Mouse (Mus musculus): Measurements from ENCODE around the gene Cd22. TPM values are rescaled to one million over a fixed set of nuclear protein-coding genes. Genes with fewer than 3 reads are reported as not detected.

Cd22 gene
- 1.3 and 4.4 TPM in 2 replicates for polyA plus RNA-seq (2012; rRNA removed; ENCODE audit: low replicate concordance)

DNA sequence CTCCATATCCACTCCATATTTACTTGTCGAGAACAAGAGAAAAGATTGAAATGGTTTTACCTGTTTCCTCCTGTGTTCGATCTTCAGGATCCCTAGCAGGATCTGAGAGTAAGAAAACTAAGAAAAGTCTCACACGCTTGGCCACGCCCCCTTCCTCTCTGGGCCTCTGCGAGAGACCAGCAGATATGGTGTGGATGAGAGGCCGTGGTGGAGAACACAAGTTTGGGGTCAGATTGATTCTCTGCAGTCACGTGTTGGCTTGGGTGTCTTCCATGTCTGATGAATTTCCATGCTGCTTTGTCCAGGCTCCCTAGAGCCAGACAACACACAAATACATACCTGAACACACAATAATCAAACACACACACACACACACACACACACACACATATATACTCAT lies at the start of gene Cd22:
TSS of gene Cd22 (minus strand) at position 167 of the 400 bp plus-strand sequence.

DNA sequence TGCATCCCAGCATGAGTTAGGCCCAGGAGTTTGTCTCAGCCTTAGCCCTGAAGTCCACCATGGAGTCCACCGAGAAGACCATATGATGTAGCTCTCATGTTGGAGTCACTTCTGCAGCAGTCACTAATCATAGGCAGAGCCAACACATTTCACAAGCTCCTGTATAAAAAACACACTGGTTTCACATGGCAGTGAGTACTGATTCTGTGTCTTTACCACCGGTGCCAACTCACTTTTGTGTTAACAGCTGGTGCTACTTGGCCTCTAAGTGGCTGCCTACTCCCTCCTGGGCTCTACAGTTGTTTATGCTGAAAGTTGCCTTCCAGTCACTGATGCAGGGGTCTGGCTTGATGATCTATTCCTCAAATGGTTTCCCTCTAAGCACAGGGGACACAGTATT lies 44.4 kb upstream of the Cd22 start, which contains the start of gene Hamp2:
TSS of gene Hamp2 (minus strand) at position 101 of the 400 bp plus-strand sequence.

DNA sequence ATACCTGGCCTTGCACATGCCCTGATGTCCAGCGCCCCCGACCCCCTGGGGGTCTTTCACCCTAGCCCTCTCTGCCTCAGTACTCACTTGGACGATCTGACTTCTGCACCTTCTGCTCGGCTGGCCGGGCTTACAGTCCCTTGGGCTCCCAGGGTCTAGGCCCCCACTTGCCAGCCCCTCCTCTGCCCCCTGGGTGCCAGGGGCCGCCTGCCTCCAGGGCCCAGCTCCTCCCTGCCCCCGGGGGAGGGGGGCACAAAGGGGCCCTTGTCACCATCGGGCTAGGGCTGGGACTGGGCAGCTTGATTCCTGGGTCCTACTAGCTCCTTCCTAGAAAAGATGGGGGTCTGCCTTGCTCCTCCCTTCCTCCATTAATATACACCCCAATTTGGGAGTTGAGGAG lies 34.6 kb upstream of the Cd22 start, which contains the start of gene Mag:
TSS of gene Mag (minus strand) at position 142 of the 400 bp plus-strand sequence.

DNA sequence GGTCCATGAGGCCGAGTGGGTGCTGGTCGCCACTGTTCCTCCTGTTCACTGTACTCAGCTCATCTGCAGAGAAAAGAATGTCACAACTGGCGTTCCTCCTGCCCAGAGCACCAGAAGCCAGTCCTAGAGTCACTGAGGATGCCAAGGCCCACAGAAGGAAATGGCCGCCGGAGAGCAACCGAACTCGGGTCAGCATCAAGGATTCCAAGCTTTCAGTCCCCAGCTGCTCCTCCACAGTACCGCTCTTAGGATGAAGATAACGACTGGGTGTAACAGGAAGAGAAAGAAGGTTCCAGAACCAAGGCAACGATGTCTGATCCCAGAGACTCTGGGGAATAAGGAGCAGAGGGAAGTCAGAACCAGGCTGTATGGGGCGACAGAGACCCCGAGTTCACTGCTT lies 18.7 kb downstream of the Cd22 start, which contains the start of gene Ffar1:
TSS of gene Ffar1 (minus strand) at position 101 of the 400 bp plus-strand sequence.

DNA sequence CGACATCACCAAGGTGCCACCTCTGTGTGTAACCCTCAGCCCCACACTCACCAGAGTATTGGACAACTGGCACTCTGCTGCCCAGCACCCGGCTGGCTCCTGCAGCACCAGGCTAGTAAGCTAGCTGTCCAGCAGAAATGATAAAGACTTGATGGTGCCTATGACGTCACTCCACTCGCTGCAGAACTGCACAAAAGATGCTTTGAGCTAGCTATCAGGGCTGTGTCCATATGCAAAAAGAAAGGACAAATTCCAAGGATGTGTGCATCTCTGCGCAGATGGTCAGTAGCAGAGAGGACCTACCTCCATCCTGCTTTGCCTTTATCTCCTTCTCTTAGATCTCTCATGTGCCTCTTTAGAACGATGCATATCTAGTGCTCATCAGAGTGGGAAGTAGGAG lies 24.1 kb downstream of the Cd22 start, which contains the start of gene Ffar3:
TSS of gene Ffar3 (minus strand) at position 101 of the 400 bp plus-strand sequence.

DNA sequence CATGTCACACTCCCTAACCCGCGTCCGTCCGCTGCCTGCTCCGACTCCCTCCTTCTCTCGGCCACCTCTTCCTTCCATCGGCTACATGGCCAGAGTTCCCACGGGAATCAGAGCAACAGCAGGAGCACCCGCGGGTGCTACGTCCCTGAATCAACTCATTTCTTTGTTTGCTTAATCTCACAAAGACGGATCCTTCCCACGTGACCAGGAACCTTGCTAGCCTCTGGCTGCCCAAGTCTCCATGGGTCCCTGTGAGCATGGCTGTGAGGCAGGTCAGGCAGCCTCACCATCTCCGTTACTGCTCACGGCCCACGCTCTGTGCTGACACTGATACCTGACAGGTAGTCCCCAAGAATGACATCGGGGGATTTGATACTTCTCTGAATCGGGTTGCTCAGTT lies 56.5 kb downstream of the Cd22 start, which contains the start of gene Ffar2:
TSS of gene Ffar2 (minus strand) at position 101 of the 400 bp plus-strand sequence.

Other genes starting within 250 kb of the Cd22 start
- not detected in 2 replicates for gene Etv2, start 244.5 kb downstream of the Cd22 start, polyA plus RNA-seq (2012; rRNA removed; ENCODE audit: low replicate concordance)
- 47.6 and 62.6 TPM in 2 replicates for gene Rbm42, start 230.0 kb downstream of the Cd22 start, polyA plus RNA-seq (2012; rRNA removed; ENCODE audit: low replicate concordance)
- gene Haus5, start 215.3 kb downstream of the Cd22 start, polyA plus RNA-seq (2012; rRNA removed; ENCODE audit: low replicate concordance): 11.8 and 17.8 TPM in 2 replicates
- not detected in 2 replicates for gene Pmis2, start 208.7 kb downstream of the Cd22 start, polyA plus RNA-seq (2012; rRNA removed; ENCODE audit: low replicate concordance)
- gene 2200002J24Rik, start 181.4 kb downstream of the Cd22 start, polyA plus RNA-seq (2012; rRNA removed; ENCODE audit: low replicate concordance): not detected in 2 replicates
- gene Atp4a, start 168.1 kb downstream of the Cd22 start, polyA plus RNA-seq (2012; rRNA removed; ENCODE audit: low replicate concordance): 0.39 TPM in 1 of 2 replicates, not detected in the other
- gene Tmem147, start 150.8 kb downstream of the Cd22 start, polyA plus RNA-seq (2012; rRNA removed; ENCODE audit: low replicate concordance): 254 and 273 TPM in 2 replicates
- not detected in 2 replicates for gene Gapdhs, start 136.7 kb downstream of the Cd22 start, polyA plus RNA-seq (2012; rRNA removed; ENCODE audit: low replicate concordance)
- 10.8 and 36.4 TPM in 2 replicates for gene Sbsn, start 128.9 kb downstream of the Cd22 start, polyA plus RNA-seq (2012; rRNA removed; ENCODE audit: low replicate concordance)
- gene Dmkn, start 116.6 kb downstream of the Cd22 start, polyA plus RNA-seq (2012; rRNA removed; ENCODE audit: low replicate concordance): 8.6 and 10.7 TPM in 2 replicates
- gene Krtdap, start 92.4 kb downstream of the Cd22 start, polyA plus RNA-seq (2012; rRNA removed; ENCODE audit: low replicate concordance): 0.51 and 2.0 TPM in 2 replicates
- gene Ffar2, start 56.6 kb downstream of the Cd22 start, polyA plus RNA-seq (2012; rRNA removed; ENCODE audit: low replicate concordance): 27.4 and 105 TPM in 2 replicates
- gene Ffar3, start 24.2 kb downstream of the Cd22 start, polyA plus RNA-seq (2012; rRNA removed; ENCODE audit: low replicate concordance): not detected in 2 replicates
- gene Ffar1, start 18.8 kb downstream of the Cd22 start, polyA plus RNA-seq (2012; rRNA removed; ENCODE audit: low replicate concordance): 0.03 and 0.05 TPM in 2 replicates
- 0.72 and 1.3 TPM in 2 replicates for gene Mag, start 34.5 kb upstream of the Cd22 start, polyA plus RNA-seq (2012; rRNA removed; ENCODE audit: low replicate concordance)
- gene Hamp2, start 44.3 kb upstream of the Cd22 start, polyA plus RNA-seq (2012; rRNA removed; ENCODE audit: low replicate concordance): 0.77 and 1.3 TPM in 2 replicates
- gene Hamp, start 63.7 kb upstream of the Cd22 start, polyA plus RNA-seq (2012; rRNA removed; ENCODE audit: low replicate concordance): 0.64 and 3.8 TPM in 2 replicates
- gene Usf2, start 76.5 kb upstream of the Cd22 start, polyA plus RNA-seq (2012; rRNA removed; ENCODE audit: low replicate concordance): 99.1 and 134 TPM in 2 replicates
- 5.2 and 72.6 TPM in 2 replicates for gene Lsr, start 93.1 kb upstream of the Cd22 start, polyA plus RNA-seq (2012; rRNA removed; ENCODE audit: low replicate concordance)
- gene Fam187b, start 93.4 kb upstream of the Cd22 start, polyA plus RNA-seq (2012; rRNA removed; ENCODE audit: low replicate concordance): 0.40 and 1.7 TPM in 2 replicates
- 111 and 190 TPM in 2 replicates for gene Fxyd5, start 162.1 kb upstream of the Cd22 start, polyA plus RNA-seq (2012; rRNA removed; ENCODE audit: low replicate concordance)
- gene Fxyd7, start 171.1 kb upstream of the Cd22 start, polyA plus RNA-seq (2012; rRNA removed; ENCODE audit: low replicate concordance): 5.3 and 9.8 TPM in 2 replicates
- gene Fxyd1, start 176.9 kb upstream of the Cd22 start, polyA plus RNA-seq (2012; rRNA removed; ENCODE audit: low replicate concordance): 596 and 782 TPM in 2 replicates
- 10.8 and 12.4 TPM in 2 replicates for gene Lgi4, start 179.0 kb upstream of the Cd22 start, polyA plus RNA-seq (2012; rRNA removed; ENCODE audit: low replicate concordance)
- gene Fxyd3, start 196.4 kb upstream of the Cd22 start, polyA plus RNA-seq (2012; rRNA removed; ENCODE audit: low replicate concordance): 1.0 and 82.9 TPM in 2 replicates
- 3.1 and 15.4 TPM in 2 replicates for gene Hpn, start 234.9 kb upstream of the Cd22 start, polyA plus RNA-seq (2012; rRNA removed; ENCODE audit: low replicate concordance)
- 58.1 and 69.7 TPM in 2 replicates for gene Scn1b, start 246.7 kb upstream of the Cd22 start, polyA plus RNA-seq (2012; rRNA removed; ENCODE audit: low replicate concordance)

Measured in subcutaneous adipose tissue, adult 2 months (tissue).